Mouse (Mus musculus) right cerebral cortex, adult 18-20 months (tissue): Measurements from ENCODE around the gene Ikzf3.

Experiments used
- DNase-seq: peaks from one replicate; pipeline ENCODE4 v3.0.0; 2022; ENCODE audit warnings: mixed read lengths

Gene Ikzf3

DNA sequence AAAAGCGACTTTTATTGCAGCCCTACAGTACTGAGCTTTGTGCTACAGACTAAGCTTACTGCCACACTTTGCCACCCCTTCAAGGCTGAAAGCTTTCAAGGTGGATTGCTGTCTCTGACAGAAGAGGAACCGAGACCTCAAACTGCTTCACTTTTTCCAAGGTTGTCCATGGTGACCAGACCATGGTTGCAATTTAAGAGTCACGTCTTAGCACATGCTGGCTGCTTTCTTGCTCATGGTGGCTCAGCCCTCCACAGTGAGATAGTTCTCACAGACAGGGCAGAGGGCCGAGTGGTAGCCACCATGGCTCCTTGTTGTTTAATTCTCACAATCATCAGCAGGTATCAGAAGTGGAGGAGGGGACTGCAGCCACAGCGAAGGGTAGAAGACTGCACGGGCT, 75.0 kb downstream of the Ikzf3 start:
- DNase-seq, result no peak

DNA sequence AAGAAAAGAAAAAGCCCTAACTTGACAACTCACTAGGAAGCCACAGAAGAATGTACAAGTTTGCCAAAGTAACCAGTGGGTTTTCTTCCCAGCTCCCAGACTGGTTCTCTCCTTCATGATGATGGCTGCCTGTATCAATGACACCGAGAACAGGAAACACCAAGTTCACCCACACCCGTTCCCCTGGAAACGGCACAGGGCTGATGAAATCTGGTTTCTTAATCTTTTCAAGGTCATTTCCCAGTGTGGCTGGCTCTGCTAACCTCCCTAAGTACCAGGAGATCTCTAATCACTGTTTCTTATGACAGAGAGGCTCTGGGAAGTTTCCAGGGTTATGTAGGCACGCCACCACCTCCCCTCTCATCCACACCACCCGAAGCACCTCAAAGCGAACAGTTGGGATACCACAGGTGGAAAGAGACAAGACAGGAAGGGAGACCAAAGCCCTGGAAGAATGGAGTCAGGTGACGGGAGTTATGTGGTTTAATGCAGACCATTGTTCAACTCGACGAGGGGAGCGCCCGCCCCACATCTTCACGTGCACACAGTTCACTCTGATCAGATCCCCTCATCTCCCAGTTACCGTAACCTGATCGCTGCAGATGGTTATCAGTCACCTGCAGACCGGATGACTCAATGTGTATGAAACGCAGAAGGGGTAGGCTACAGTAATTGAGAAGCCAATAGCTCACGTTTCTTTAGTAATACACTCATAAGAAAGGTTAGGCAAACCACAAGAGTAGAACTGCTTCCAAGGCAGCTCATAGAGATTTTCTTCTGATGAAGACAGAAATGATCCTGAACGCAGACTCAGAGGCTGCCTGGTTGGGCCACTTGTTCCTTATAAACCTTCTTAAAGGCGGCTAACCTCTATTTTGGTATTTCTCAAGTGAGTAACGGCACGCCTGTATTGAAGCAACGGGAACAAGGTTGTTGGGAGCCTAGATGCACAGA, 75.8 kb downstream of the Ikzf3 start:
- no peak for DNase-seq

- DNase-seq, result no peak
Observed at GRCm38 (mm10) chr11:98464516-98464915, 81.3 kb downstream of the Ikzf3 start.

GRCm38 (mm10) chr11:98463911-98464310, 81.9 kb downstream of the Ikzf3 start:
- no peak for DNase-seq

- no peak for DNase-seq
Observed at GRCm38 (mm10) chr11:98462255-98462654, 83.6 kb downstream of the Ikzf3 start.

GRCm38 (mm10) chr11:98461109-98461720, 84.6 kb downstream of the Ikzf3 start:
- DNase-seq, result no peak

GRCm38 (mm10) chr11:98459860-98460259, 86.0 kb downstream of the Ikzf3 start:
- no peak for DNase-seq

GRCm38 (mm10) chr11:98459071-98459741, 86.6 kb downstream of the Ikzf3 start:
- DNase-seq, result no peak

DNA sequence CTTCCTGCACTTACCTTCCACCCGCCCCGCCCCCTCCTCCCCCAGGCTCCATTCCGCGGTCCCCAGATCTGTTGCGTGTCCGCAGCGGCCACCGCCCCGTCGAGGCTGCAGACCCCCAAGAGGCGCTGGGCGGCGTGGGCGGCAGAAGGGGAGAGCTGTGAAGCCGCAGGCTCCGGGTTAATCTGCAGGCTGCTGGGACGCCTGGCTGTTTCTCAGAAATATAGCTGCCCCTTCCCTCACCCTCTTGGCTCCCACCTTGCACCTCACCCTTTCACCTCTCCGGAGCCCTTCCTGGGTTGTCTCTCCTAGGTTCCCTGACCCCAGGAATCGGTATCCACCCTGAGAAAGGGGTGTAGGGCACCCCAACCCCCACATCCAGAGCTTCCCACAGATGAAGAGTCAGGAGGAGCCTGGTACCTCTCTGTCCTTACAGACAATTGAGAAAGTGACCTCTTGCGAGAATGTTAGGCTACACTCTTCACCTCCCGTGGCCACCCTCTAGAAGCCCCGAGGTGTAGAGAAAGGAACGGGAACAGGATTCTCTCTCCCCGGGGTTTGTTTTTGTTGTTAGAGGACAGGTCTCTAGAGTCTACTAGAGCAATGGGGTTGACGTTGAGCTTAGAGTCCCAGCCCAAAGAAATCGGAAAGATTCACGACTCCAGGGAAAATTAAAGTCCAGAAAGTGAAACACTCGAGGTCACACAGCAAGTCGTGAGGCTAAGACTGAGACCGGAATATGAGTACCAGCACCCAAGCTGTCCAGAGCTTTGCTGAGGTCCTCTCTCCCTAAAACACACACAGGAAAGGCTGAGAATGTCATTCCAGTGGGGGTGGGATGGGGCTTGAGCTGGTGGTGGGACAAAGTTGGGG, 87.5 kb downstream of the Ikzf3 start:
- DNase-seq, result no peak

- peak; percentile 73 for DNase-seq
Observed at GRCm38 (mm10) chr11:98457367-98458120, 88.3 kb downstream of the Ikzf3 start.

DNA sequence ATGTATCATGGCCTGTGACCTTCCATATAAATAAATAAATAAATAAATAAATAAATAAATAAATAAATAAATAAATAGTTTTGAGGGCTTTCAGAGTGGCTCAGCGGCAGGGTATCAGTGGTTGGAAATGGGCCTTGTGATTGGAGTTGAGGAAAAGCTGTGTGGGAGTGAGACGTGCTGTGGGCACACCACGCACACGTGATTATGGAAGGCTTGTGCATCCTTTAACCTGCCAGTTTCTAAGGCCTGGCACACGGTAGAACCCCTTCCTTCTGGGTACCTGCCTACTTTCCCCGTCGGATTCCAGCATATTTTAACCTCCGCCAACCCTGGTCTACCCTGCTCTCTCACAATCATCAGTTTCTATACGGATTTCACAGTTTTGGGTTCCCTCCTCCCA, 88.9 kb downstream of the Ikzf3 start:
- no peak for DNase-seq

GRCm38 (mm10) chr11:98456545-98456944, 89.3 kb downstream of the Ikzf3 start:
- no peak for DNase-seq

GRCm38 (mm10) chr11:98455484-98455883, 90.3 kb downstream of the Ikzf3 start:
- no peak for DNase-seq

DNA sequence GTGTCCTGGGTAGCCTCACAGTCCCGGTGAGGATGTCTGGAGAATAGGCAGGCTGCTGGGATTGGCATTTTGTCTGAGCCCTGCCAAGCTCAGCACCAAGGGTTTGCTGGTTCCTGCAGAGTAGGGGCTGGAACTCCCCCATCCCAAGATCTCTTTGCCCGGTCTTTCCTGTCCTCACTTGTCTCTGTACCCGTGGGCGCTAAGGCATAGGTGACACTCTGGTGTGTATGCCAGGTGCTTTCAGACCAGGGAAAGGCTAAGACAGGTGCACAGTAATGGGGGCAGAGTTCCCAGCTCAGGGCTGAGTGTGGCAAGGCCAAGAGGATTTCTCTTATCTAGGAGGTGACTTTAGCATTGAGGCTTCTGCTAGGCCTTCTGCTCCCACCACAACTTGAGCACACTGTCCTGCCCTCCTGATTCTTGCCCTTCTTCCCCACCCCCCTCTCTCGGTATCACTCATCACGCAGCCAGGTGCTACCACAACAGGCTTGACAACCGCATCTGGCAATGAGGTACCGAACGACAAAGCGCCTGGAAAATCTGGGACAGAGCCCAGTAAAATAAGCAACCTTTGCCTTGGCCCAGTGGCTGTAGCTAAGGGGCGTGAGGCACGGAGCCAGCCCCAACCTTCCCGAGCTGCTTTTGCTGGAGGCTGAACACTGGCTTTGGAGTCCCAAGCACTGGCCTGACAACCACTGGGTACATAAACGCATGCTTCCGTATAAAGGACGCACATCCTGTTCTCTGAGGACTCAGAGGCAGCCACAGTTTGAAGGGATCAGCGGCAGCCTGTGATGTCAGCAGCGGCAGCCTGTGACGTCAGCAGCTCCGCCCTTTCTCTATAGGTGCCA, 95.7 kb downstream of the Ikzf3 start:
- DNase-seq, result no peak

- DNase-seq, result no peak
Observed at GRCm38 (mm10) chr11:98449419-98449818, 96.4 kb downstream of the Ikzf3 start.

- DNase-seq, result no peak
Observed at GRCm38 (mm10) chr11:98448191-98448790, 97.5 kb downstream of the Ikzf3 start.

DNA sequence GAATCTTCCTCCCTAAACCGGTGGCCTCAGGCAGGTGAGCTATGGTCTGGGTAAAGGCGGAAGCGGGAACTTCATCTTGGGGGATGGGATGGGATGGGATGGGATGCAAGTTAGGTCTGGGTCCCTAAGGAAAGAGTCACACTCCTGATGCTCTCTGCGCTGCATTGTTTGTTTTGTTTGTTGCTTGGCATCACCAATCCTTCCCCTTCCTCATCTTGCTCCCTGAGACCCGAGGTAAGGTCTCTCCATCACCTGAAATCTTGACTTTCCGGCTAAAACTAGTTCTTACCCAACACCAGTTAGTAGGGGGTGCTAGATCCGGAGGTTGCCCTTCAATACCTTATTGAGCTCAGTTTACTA, 98.4 kb downstream of the Ikzf3 start:
- no peak for DNase-seq

DNA sequence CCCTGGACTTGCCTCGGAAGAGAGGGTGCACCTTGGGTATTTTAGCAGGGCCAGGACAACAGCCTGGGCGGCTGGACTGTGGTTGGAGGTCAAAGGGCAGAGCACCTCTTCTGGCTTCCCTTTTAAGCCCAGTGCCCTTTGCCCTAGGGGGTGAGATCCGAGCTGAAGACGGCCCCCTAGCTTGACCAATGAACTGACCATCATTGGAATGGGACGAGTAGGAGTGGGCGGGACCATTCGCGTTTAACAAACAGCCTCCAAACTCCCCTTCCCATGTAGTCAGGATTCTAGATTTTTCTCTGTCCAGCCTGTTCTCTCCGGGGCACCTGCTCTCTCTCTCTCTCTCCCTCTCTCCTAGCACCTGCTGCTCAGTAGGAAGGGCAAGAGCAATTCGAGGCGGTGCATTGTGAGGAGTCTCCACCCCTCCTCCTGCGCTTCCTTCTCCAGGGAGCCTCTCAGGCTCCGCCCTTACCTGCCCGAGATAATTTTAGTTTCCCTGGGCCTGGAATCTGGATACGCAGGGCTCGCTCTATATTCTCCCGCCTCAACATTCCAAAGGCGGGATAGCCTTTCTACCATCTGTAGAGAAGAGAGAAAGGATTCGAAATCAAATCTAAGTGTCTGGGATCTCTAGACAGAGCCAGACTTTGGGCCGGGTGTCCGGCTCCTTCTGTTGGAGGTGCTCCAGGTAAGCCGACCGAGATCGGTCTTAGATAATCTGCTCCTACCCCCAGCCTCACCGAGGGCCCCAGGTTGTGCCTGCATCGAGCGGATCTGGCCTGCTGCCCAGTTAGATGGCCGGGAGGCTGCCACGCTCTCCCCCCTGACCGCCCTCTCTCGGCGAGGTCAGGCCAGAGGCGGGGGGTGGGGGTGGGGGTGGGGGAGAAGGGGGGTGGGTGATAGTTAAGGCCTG, 99.0 kb downstream of the Ikzf3 start:
- DNase-seq, result no peak

DNA sequence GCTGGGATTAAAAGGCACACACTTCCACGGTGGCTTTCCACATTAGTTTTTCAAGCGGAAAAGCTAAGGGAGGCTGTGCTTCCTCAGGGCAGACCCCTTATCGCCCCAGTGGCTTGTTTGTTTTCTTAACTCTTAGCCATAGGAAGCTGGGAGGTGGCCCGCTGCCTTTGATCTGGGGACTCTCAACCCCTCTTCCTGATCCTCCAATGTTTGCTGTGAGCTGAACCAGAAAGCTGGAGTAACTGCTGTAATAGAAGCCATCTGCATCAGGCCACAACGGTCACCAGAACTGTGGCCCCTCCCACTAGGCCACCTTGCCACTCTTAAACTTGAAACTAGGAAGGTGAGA, 99.6 kb downstream of the Ikzf3 start, which contains the start of gene Grb7:
Grb7 (plus strand) TSS at position 182 of the 349 bp plus-strand sequence.
- no peak for DNase-seq
